Mouse (Mus musculus): Measurements from ENCODE around the gene Mff. TPM values are rescaled to one million over a fixed set of nuclear protein-coding genes. Genes with fewer than 3 reads are reported as not detected.

Gene Mff
- polyA plus RNA-seq, 1 experiment from 2014 or later: 214 TPM

DNA sequence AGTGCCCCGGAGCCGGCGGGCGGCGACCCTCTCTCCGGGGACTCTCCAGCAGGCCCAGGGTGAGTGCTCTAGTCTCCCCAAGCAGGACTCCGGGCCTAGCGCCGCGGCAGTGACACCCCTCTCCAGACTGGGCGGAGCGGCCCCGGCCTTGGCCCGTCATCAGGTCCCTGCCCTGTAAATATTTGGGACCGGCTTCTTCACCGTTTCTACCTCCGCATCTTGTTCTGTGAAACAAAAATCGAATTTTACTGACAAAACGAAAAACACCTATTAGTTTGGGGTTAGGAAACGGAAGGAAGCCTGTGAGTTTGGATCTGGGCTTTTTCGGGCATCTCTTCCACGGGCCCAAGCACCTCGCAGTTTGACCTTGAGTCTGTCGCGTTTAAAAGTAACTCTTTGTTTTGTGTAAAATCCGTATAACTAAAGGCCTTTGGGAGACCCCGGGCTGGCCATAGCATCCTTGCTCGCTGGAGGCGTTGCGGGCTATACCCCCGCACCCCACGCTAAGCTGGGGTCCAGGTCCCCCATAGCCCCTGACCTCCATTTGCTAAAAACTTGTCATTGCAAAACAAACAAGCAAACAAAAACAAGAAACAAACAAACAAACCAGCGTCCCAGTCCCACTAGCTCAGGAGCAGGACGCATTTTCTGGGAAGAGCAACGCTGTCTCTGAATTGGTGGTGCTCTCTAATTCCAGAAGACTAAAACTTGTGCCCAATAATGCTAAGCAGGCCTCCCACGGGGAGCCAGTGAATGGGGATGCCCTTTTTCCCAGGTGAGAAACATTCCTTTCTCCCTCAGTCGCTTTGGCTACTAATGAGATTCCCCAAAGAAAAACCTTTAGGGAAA, 560 bp downstream of the Mff start:
- ATAC-seq (ENCODE audit: insufficient read depth): peak; percentile 99
- peaks cover 24% of the 10 kb centered on the region for H3K36me3 ChIP-seq (ENCODE audit: insufficient read depth)
- H3K27me3 ChIP-seq (ENCODE audit: insufficient read depth, low read length): peaks cover 8% of the 10 kb centered on the region; the same call in 1 of the 2 replicates
- H3K4me1 ChIP-seq (ENCODE audit: insufficient read depth): peaks cover 10% of the 10 kb centered on the region; the same call in 1 of the 2 replicates
- WGBS: 1% methylated on average over 37 of the region's 37 CpGs
- no peak for TF ChIP-seq CTCF (IDR thresholded peaks at IDR 0.05; ENCODE audit: low read depth)
- peak overlapping the region; percentile 93 for H3K4me2 ChIP-seq
- peak; percentile 79 for DNase-seq
- H3K9ac ChIP-seq: peak overlapping the region; percentile 95
- peak overlapping the region; percentile 86 for H3K4me3 ChIP-seq (ENCODE audit: low read depth, low read length)
- peak overlapping the region; percentile 68; the same call in 1 of the 2 replicates for H3K27ac ChIP-seq (ENCODE audit: low read depth)
- H3K9me3 ChIP-seq (ENCODE audit: low read depth, low read length): no peaks in the 10 kb centered on the region

DNA sequence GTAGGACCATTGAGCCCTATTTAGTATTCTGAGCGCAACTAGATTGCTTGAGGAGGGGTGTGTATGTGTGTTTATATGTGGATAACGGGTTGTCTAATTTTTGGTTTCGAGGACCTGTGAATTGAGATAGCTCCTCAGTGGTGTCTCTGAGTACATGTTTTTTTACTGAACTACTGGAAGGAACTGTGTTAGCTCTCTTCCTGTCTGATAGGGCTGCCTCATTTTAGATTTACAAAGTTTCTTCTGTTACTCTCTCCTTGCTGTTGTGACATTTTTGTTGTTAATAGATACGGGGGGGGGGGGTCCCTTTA, 1.1 kb downstream of the Mff start:
- TF ChIP-seq CTCF (IDR thresholded peaks at IDR 0.05; ENCODE audit: low read depth): no peak
- Histone ChIP-seq H3K27ac (ENCODE audit: low read depth) (peak overlapping the region; percentile 27; the same call in 1 of the 2 replicates), H3K27me3 (ENCODE audit: insufficient read depth, low read length) (peaks cover 8% of the 10 kb centered on the region; the same call in 1 of the 2 replicates), H3K9me3 (ENCODE audit: low read depth, low read length) (no peaks in the 10 kb centered on the region), H3K4me3 (ENCODE audit: low read depth, low read length) (peak overlapping the region; percentile 86), H3K4me1 (ENCODE audit: insufficient read depth) (peaks cover 10% of the 10 kb centered on the region; the same call in 1 of the 2 replicates), H3K4me2 (peak overlapping the region; percentile 93), H3K36me3 (ENCODE audit: insufficient read depth) (peaks cover 30% of the 10 kb centered on the region), H3K9ac (peak overlapping the region; percentile 95)
- 51% methylated on average over 4 of the region's 4 CpGs for WGBS
- DNase-seq: no peak
- no peak for ATAC-seq (ENCODE audit: insufficient read depth)

- WGBS: 91% methylated on average over 5 of the region's 5 CpGs
- H3K9ac ChIP-seq: no peak overlapping the region
- peaks cover 10% of the 10 kb centered on the region; the same call in 1 of the 2 replicates for H3K4me1 ChIP-seq (ENCODE audit: insufficient read depth)
- ATAC-seq (ENCODE audit: insufficient read depth) (no peak), DNase-seq (no peak)
- H3K27ac ChIP-seq (ENCODE audit: low read depth): no peak overlapping the region
- no peak for TF ChIP-seq CTCF (IDR thresholded peaks at IDR 0.05; ENCODE audit: low read depth)
- H3K27me3 ChIP-seq (ENCODE audit: insufficient read depth, low read length): peaks cover 8% of the 10 kb centered on the region; the same call in 1 of the 2 replicates
- peaks cover 36% of the 10 kb centered on the region for H3K36me3 ChIP-seq (ENCODE audit: insufficient read depth)
- peak overlapping the region; percentile 93; the same call in 1 of the 2 replicates for H3K4me2 ChIP-seq
- no peak overlapping the region; the same call in 1 of the 2 replicates for H3K4me3 ChIP-seq (ENCODE audit: low read depth, low read length)
- H3K9me3 ChIP-seq (ENCODE audit: low read depth, low read length): no peaks in the 10 kb centered on the region
These were observed 1.8 kb downstream of the Mff start for GRCm38 (mm10) chr1:82726482-82726881.

DNA sequence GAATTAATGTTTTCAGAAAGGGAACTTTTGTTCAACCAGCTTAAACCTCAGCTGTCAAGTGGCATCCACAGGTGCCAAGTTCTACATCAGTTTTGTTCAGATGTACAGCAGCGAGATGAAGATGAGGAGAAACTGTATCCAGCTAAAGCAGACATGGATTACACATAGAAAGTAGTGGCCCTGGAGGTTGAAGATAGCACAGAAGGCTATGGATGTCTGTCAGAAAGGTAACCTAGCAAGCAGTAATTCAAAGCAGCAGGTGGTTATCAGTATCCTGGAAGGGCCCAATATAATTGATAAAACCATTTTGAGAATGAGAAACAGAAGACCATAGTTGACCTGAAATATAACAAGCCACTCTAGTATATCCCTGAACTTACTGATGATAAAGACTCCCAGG, 8.7 kb downstream of the Mff start:
- H3K9ac ChIP-seq: no peak overlapping the region
- H3K9me3 ChIP-seq (ENCODE audit: low read depth, low read length): no peaks in the 10 kb centered on the region
- no peaks in the 10 kb centered on the region for H3K4me1 ChIP-seq (ENCODE audit: insufficient read depth)
- H3K27me3 ChIP-seq (ENCODE audit: insufficient read depth, low read length): no peaks in the 10 kb centered on the region
- H3K4me2 ChIP-seq: no peak overlapping the region
- no peak overlapping the region for H3K27ac ChIP-seq (ENCODE audit: low read depth)
- ATAC-seq (ENCODE audit: insufficient read depth) (no peak), DNase-seq (no peak)
- WGBS: 87% methylated on average over 1 of the region's 1 CpGs
- TF ChIP-seq CTCF (IDR thresholded peaks at IDR 0.05; ENCODE audit: low read depth): no peak
- no peak overlapping the region for H3K4me3 ChIP-seq (ENCODE audit: low read depth, low read length)
- peaks cover 88% of the 10 kb centered on the region for H3K36me3 ChIP-seq (ENCODE audit: insufficient read depth)

GRCm38 (mm10) chr1:82738066-82738465, 13.4 kb downstream of the Mff start:
- Histone ChIP-seq H3K27ac (ENCODE audit: low read depth) (no peak overlapping the region), H3K4me3 (ENCODE audit: low read depth, low read length) (no peak overlapping the region), H3K9ac (no peak overlapping the region), H3K27me3 (ENCODE audit: insufficient read depth, low read length) (no peaks in the 10 kb centered on the region), H3K36me3 (ENCODE audit: insufficient read depth) (peaks cover 61% of the 10 kb centered on the region), H3K9me3 (ENCODE audit: low read depth, low read length) (no peaks in the 10 kb centered on the region), H3K4me2 (no peak overlapping the region), H3K4me1 (ENCODE audit: insufficient read depth) (no peaks in the 10 kb centered on the region)
- WGBS: 76% methylated on average over 1 of the region's 1 CpGs
- ATAC-seq (ENCODE audit: insufficient read depth): no peak
- DNase-seq: no peak
- no peak for TF ChIP-seq CTCF (IDR thresholded peaks at IDR 0.05; ENCODE audit: low read depth)

DNA sequence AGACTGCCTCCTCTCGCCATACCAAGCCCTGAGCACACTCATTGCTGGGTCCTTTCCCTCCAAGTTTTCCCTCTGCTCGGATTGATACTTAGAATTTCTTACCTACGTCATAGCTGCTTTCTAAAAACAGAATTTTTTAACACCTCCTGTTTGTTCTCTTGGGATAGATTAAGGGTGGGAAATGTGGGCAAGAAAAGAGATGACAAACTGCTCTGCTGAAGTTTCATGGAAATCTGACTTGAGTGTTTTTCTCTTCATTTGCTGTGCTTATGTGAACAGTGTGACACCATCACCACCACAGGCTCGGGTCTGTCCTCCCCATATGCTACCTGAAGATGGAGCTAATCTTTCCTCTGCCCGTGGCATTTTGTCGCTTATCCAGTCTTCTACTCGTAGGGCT, 16.8 kb downstream of the Mff start:
- H3K4me3 ChIP-seq (ENCODE audit: low read depth, low read length): no peak overlapping the region
- no peak overlapping the region for H3K9ac ChIP-seq
- no peak for TF ChIP-seq CTCF (IDR thresholded peaks at IDR 0.05; ENCODE audit: low read depth)
- H3K4me2 ChIP-seq: no peak overlapping the region
- WGBS: 85% methylated on average over 7 of the region's 7 CpGs
- H3K27ac ChIP-seq (ENCODE audit: low read depth): no peak overlapping the region
- no peak for DNase-seq
- H3K9me3 ChIP-seq (ENCODE audit: low read depth, low read length): no peaks in the 10 kb centered on the region
- ATAC-seq (ENCODE audit: insufficient read depth): no peak
- no peaks in the 10 kb centered on the region for H3K27me3 ChIP-seq (ENCODE audit: insufficient read depth, low read length)
- peaks cover 47% of the 10 kb centered on the region for H3K36me3 ChIP-seq (ENCODE audit: insufficient read depth)
- no peaks in the 10 kb centered on the region for H3K4me1 ChIP-seq (ENCODE audit: insufficient read depth)

DNA sequence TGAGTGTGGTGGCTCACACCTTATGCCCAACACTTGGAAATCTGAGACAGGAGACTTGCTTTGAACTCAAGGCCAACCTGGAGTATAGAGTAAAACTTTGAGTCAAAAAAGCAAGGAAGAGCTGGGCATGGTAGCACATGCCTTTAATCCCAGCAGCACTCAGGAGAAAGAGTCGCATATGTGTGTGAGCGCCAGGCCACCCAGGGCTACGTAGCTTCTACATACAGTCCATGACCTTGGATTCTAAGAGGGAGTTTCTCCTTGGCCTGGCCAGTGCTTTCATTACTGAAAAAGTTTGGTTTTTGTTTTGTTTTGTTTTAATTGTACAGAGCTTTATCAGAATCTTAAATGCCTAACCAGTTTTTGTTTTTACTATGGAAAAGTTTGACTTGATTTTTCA, 19.3 kb downstream of the Mff start:
- TF ChIP-seq CTCF (IDR thresholded peaks at IDR 0.05; ENCODE audit: low read depth): no peak
- Histone ChIP-seq H3K4me3 (ENCODE audit: low read depth, low read length) (no peak overlapping the region), H3K9ac (no peak overlapping the region), H3K9me3 (ENCODE audit: low read depth, low read length) (no peaks in the 10 kb centered on the region), H3K4me1 (ENCODE audit: insufficient read depth) (no peaks in the 10 kb centered on the region), H3K27ac (ENCODE audit: low read depth) (no peak overlapping the region), H3K36me3 (ENCODE audit: insufficient read depth) (peaks cover 34% of the 10 kb centered on the region), H3K27me3 (ENCODE audit: insufficient read depth, low read length) (no peaks in the 10 kb centered on the region), H3K4me2 (no peak overlapping the region)
- no peak for DNase-seq
- WGBS: 87% methylated on average over 3 of the region's 3 CpGs
- ATAC-seq (ENCODE audit: insufficient read depth): no peak
